Mouse (Mus musculus): ENCODE data around the gene Ascl3.

The Ascl3 gene

DNA sequence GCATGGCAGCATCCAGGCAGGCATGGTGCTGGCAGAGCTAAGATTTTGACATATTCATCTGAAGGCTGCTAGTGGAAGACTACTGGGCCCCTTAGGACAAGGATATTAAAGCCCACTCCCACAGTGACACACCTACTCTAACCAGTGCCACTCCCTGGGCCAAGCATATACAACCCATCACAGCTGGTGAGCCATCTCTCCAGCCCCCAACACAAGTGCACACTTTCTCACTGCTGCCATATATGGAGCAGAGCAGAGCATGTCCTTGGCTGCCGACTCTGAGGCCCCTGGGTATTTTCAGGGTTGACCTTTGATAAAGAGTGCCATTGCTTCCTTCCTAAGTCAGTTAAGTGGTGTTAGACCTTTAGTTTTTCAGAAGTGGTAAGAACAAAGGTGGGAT, 21.5 kb downstream of the Ascl3 start:
- no peak for DNase-seq (ENCODE audit: low spot score)

DNA sequence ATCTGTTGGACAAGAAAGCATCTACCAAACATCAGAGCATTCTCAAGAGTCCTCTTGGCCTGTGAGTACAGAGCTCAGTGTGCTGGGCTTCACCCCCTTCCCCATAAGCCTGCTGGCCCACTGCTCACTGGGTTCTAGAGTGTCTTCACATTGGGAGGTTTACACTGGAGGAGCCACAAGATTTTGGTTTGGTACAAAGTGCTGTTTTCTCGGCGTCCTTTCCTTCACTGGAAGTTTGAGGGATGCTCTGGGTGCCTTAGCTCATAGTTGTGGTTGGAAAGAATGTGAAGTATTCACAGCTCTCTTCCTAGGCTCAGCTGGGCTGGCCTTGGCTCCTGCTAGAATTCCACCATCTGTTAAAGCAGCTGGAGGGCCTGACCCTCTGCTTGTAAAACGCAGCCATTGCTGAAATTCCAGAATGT, 22.6 kb downstream of the Ascl3 start:
- DNase-seq (ENCODE audit: low spot score), result peak; percentile 23

DNA sequence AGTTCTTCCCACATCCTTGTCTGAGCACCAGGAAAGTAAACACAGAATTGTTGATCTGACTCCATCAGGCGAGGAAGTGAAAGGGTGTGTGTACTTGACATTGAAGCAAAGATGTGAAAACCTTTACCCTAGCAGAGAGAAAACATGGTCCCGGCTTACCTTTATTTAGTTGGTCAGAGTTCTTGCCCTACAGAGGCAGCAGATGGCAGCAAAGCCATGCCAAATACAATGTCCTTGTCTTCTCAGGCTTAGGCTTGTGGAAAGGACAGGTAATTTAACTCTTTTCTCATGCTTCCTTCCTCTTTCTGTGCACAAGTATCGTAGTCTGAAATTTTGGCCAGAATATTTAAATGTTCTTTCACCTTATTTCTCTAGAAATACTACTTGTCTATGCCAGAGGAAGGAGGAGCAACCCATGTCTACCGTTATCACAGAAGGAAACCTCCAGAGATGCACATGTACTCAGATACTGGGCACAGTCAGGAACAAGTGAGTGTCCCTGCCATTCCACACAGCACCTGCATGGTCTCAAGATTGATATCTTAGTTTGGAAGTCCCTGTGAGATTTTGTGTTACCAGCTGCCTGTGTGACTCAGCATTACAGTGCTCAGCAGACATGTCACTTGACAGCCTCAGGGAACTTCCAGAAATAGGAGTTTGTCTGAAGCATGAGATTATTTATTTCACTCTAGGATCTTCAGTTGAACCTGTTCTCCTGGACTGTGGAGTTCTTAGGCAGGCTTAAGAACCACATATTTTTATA, 24.3 kb downstream of the Ascl3 start:
- DNase-seq (ENCODE audit: low spot score), result no peak

DNA sequence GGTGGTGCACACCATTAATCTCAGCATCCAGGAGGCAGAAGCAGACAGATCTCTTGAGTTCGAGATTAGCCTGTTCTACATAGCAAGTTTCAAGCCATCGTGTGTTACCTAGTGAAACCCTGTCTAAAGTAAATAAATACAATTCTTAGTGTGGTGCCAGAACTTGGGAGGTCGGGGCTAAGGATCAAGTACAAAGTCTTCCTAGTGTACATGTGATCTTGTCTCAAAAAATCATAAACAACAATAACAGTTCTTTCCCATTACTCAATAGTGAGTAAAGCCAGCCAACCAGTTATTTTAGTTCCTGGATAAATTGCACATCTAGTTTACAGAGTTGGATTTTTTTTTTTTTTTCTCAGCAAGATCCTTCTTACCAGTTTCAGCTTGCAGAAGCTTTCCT, 27.1 kb downstream of the Ascl3 start:
- no peak for DNase-seq (ENCODE audit: low spot score)

DNA sequence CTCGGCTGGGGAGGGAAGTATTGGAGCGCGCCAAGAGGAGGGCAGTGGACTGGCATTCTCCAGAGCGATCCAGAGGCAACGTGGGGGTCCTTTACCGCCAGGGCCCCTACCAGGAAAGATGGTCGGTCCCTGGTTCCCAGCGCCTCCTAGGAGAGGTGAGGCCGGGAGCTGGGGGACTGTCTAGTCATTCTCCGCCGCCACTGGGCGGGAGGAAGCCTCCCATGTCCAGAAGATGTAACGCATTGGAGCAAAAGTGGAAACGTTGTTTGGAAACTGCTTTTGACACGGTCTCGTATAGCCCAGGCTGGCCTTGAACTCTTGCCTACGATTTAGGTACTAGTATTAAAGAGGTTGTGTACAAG, 27.5 kb downstream of the Ascl3 start:
- DNase-seq (ENCODE audit: low spot score), result no peak

DNA sequence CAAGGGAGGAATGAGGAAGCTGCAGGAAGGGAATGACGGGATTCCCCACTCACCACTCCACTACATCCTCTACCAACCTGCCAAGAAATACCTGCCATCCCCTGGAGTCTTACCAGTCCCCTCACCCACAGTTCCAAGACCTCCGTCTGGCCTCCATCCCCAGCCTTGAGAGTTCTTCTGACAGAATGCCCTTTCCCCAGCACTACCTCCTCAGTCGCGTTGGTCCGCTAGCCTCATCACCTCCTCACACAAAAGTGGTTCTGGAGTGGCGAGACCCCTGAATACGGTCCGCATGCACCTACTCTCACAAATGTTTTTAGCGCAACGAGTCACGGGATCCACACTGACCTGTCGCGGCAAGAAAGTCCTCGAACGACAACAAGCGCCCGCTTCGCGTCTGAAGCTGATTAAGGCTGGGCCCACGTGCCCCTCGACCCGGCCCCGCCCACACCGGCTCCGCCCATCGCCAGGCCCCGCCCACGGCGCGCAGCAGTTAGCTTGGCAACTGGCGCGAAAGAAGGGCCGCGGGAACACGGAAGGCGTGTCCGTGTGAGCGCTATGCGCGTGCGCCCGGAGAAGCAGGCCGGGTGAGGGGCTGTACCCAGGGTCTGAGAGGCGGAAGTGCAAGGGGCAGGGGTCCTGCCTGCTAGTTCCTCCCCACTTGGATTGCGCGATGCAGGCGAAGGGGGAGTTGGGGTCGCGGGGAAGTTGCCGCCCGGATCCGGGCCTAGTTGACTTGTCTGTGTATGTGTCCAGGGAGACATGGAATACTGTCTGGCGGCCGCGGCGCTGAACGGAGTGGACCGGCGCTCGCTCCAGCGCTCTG, 28.1 kb downstream of the Ascl3 start, which contains the start of the genes St5 and Akip1:
Gene St5 (minus strand): TSS at position 416 of the 826 bp plus-strand sequence.
Gene Akip1 (plus strand): TSS at position 501 of the 826 bp plus-strand sequence.
- peak; percentile 99 for DNase-seq (ENCODE audit: low spot score)

DNA sequence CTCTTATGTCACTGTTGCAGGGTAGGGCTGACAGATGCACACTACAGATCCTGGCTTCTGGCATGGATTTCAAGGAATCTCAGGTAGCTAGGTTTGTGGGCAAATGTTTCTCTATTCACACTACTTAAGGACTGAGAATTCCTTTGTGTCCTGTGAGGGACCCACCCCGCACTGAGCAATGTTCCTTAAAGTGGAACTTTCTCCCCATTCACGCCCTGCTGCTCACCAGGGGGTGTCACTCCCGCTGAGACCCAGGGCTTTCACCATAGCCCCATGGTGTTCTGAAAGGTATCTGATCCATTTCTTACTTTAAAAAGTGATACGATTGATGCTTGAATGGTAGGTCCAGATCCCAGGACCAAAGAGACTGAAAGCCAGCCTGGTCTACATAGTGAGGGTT, 28.8 kb downstream of the Ascl3 start:
- DNase-seq (ENCODE audit: low spot score), result no peak

DNA sequence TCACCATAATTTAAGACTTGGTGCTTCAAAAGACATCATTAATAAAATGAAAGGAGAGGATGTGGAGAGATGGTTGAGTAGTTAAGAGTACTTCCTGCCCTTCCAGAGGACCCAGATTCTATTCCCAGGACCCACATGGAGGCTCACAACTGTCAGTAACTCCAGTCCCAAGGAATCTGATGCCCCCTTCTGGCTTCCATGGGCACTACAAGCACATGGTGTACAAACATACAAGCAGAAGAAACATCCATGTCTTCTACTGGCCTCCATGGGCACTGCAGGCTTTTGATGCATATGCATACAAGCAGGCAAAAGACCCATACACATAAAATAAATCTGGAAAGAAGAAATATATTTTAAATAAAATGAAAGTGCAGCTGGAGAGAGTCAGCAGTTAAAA, 31.3 kb downstream of the Ascl3 start:
- no peak for DNase-seq (ENCODE audit: low spot score)

DNA sequence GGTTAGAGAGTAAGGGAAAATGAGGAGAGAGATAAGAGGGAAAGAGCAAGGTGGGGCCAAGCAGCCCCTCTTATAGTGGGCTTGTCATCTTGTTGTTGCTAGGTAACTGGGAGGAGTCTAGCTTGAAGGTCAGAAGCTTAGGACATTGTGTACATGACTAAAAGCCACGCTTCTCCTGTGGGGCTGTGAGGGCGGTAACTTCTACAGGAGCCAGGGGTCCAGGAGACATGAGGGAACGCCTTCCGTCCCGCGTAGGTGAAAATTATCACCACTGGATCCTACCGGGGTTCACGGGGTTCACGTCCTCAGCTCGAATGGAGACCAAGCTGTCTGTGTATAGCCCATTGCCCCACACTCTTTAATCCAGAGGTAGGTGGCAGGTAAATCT, 36.2 kb downstream of the Ascl3 start:
- no peak for DNase-seq (ENCODE audit: low spot score)

DNA sequence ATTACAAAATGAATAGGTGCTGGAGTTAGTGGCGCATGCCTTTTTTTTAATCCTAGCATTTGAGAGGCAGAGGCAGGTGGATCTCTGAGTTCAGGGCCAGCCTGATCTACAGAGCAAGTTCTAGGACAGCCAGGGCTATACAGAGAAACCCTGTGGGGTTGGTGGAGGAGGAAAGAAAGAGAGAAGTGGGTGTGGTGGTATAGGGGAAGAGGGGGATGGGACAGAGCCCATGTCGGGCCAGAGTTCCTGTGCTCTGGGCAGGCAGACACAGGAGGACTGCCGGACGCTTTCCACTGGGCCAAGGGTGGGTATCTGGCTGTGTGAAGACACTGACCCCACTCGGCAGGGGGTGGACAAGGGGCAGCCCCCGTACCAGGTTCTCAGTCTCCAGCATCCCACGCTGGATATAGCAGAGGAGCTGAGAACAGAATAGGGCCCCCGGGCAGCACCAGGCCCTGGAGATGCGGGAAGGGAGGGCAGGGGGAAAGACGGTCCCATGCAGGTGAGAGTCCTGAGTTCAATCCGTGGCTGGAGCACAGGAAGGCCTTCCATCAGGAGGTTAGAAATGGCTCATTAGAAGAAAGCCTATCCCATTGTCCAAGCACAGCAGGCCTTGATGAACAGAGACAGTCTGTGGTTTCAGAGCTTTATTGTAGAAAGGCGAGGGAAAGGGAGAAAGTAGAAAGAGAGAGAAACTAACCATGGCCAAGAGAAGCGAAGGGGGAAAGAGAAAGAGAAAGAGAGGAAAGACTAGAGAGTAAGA, 36.8 kb downstream of the Ascl3 start:
- no peak for DNase-seq (ENCODE audit: low spot score)

DNA sequence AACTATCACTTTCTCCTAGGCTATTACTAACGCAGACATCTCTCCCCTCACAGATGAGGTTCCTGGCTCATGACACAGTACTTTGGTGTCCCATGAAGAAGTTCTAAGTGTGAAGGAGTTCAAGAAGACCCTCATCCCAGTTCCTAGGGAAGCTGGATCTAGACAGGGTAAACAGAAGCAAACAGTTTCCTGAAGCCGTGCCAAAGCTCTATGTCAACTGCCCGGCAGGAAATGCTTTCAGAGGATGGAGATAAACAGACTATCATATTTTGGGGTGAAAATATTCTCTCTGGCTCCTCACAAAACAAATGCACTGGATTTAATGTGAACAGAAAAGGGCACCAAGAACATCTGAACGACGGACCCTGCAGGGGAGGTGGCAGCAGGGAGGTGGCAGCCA, 40.6 kb downstream of the Ascl3 start:
- no peak for DNase-seq (ENCODE audit: low spot score)

DNA sequence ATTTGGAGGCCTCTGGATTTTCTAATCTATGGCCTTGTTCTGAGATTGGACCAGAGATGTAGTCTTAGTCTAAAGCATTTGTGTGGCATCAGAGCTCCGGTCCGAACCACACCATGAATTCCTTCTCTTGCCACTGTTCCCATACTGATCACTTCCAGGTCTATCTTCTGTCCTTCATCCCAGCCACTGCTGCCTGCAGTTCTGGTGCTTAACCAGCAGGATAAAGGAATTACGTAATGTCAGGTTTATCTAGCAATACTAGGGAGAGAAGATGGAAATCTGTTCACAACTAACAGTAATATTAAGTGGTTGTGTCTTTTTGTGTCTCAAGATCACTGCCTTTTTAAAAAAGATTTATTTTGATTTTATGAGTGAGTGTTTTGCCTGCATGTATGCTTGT, 41.4 kb downstream of the Ascl3 start:
- DNase-seq (ENCODE audit: low spot score), result no peak

DNA sequence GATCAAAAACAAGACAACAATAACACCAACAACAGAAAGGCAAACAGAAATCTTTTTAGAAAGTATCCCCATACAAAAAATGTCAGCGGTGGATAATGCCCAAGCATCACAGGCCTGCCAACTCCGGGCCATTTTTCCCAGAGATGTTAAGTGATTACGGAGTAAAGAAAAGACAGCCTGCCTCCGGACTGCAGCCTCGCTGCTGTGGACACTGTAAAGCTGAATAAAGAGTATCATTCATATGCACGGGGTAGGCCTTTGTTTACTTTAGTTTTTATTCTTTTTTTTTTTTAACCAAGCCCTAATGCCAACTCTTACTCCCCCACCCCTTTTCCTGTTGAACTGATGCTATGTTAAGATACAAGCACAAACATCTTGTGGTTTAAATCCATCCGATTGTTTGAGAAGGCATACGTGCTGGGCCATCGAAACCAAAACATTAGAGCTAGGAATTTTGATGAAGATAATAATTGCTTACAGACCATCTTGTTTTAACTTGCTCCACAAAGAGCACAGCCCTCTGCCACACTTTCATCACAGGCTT, 44.9 kb downstream of the Ascl3 start:
- DNase-seq (ENCODE audit: low spot score), result no peak

DNA sequence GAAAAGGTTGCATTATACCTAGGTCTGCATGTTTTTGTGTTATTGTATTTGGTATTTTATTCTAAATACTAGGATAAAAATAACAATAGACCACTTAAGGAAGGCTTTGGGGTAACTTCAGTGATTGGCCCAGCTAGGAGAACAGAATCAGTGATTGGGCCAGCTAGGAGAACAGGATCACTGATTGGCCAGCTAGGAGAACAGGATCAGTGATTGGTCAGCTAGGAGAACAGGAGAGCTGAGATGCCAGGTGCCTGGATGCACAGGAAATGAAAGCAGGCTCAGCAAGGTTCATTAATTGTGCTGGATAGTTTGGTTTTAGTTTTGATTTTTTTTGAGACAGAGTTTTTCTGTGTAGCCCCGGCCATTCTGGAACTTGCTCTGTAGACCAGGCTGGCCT, 50.6 kb downstream of the Ascl3 start:
- DNase-seq (ENCODE audit: low spot score), result no peak

DNA sequence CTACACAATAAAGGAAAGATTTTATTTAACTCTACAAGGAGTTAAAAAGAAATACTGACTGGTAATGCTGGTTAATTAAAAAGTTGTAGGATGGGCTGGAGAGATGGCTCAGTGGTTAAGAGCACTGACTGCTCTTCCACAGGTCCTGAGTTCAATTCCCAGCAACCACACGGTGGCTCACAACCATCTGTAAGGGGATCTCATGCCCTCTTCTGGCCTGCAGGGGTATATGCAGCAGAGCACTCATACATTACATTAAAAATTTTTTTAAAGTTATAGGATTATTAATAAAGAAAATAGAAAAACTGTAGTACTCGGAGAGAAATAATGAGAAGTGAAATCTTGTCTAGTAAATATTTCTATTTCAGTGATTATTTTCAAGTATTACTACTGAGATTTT, 51.2 kb downstream of the Ascl3 start:
- no peak for DNase-seq (ENCODE audit: low spot score)
